Mouse (Mus musculus): ENCODE results near the gene Arsj.
A peak's percentile ranks its signal among the peaks of the same experiment; 100 is the strongest.

Gene Arsj

DNA sequence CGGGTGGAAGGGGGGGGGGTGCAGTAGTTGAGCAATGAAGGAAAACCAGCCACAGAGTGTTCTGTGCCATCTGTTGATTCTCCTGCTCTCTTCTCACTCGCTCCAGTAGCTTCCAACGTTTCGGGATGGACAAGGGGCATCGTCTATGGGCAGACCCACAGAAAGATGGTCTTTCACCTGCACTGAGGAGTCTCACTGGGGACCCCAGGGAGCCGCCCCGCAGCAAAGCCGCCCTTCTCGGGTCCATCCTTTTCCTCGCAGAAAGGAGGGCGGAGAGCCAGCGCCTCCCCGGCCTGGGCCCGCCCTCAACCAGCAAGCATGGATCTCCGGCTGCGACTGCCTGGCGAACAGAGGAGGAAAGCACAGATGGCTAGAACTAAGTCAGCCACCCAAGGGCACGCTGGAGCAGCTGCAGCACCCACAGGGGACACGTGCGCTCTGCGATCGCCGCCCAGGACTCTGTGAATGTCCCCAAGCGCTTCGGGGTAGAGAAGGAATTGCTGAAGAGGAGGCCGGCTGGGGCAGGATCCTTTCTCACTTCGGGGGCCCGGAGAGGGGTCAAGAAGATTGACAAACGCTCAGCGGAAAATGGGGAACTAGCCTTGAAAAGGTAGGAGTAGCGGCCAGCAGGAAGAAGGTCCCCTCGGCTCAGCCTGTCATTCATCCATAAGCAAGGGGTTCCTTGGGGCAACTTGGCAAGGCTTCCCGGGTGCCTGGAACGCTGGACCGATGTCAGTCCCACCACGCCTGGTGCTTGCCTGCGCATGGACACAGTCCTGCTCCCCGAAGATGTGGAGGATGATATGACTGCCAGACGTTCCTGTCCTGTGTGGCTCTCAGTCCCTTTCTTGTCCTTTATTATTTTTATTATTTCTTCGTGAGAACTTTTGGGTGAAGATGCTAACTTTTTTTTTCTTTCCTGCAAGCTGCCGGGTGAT is at the start of gene Arsj:
TSS of gene Arsj (plus strand) at position 117 of the 938 bp plus-strand sequence.
- DNase-seq, result peak; percentile 2

DNA sequence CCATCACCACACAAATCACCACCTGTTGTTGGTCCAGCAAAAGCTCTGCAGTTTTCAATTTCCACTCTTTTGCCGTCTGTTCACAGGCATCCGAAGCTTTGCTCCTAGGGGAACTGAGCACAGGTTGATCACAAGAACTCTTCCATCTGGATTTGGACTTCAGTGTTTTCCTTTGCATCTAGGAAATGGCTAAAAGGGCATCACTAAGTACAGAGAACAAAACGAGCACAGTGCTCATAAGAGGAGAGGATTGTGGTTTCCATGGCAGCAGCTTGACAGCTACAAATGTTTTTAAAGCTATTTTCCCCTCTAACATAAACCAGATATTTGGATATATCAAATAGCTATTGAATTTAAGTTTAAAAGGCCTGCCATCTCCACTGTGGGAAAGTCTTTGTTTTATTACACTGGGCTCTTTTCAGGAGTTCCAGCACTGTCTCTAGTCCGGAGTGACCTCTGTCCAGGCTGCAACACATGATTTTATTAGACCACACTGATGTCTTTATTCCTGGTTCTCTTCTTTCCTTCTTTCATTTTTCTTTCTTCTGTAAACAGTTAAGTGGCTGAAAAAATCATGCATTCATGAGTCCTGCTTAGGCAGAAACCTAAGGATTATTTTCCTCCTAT is 38.5 kb upstream of the Arsj start:
- DNase-seq, result no peak

- DNase-seq, result no peak
These were observed 37.4 kb upstream of the Arsj start for GRCm38 (mm10) chr3:126325891-126326627.

- no peak for DNase-seq
These were observed 36.7 kb upstream of the Arsj start for GRCm38 (mm10) chr3:126326628-126327325.

- no peak for DNase-seq
These were observed 28.2 kb upstream of the Arsj start for GRCm38 (mm10) chr3:126335329-126335728.

DNA sequence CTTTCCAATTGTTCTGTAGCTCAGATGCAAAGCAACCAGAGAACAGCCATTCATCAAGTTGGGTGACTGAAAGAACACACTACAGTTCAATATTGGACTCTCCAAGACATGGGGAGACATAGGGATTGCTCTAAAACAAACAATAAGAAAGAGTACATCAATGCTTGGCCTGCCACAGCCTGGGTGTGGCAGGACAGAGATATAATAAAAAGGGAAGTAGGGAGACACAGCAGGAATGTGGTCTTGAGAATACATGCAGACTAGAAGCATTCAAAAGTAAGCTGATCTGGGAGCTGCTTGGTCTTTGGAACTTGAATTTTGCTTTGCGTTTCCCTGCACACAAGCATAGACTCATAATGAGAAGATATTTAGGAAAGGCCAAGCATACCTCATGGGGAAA is 18.7 kb upstream of the Arsj start:
- no peak for DNase-seq

- no peak for DNase-seq
These were observed 3.7 kb upstream of the Arsj start for GRCm38 (mm10) chr3:126359760-126360159.

DNA sequence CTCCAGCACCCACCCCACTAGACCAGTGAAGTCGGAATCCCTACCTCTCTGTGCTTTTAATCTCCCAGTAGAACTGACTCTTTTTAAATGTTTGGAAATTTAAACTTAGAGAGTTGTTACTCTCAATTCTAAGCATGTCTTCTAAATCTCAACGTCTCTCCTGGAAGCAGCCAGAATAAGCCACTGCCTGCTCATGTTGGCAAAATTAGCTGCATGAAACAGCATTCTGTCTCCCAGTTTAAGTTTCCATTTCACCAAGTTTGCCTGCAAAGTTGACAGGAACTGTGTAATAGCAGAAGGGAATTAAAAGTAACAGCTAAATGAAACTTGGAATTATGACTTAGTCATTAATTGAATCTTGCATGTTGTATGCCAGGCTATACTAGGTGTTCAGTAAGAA is 1.1 kb upstream of the Arsj start:
- no peak for DNase-seq

DNA sequence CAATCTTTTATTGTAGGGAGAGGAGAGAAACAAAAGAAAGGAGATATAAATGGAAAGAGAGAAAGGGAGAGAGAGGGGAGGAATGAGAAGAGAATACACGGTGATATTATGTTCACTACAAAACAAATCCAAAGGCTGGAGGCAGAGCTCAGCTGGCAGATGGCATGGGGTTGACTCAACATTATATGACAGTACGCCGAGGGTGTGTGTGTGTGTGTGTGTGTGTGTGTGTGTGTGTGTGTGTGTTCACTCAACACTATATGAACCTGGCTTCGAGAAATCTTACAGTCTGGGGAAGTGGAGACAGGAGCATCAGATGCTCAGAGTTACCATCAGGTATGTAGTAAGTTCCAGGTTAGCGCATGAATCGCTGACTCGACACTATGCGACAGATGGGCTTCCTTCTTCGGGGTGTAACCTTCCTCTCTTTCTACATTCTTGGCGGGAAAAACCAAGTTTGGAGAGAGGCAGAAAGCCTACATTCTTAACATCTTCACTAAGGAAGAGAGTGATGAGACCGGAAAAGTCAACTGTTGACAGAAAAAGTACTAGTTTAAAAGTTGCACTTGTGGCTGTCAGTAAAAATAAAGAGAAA is 456 bp upstream of the Arsj start:
- no peak for DNase-seq

GRCm38 (mm10) chr3:126364555-126364954 is 1.1 kb downstream of the Arsj start:
- DNase-seq, result no peak

- no peak for DNase-seq
These were observed 7.1 kb downstream of the Arsj start for GRCm38 (mm10) chr3:126370571-126370970.

DNA sequence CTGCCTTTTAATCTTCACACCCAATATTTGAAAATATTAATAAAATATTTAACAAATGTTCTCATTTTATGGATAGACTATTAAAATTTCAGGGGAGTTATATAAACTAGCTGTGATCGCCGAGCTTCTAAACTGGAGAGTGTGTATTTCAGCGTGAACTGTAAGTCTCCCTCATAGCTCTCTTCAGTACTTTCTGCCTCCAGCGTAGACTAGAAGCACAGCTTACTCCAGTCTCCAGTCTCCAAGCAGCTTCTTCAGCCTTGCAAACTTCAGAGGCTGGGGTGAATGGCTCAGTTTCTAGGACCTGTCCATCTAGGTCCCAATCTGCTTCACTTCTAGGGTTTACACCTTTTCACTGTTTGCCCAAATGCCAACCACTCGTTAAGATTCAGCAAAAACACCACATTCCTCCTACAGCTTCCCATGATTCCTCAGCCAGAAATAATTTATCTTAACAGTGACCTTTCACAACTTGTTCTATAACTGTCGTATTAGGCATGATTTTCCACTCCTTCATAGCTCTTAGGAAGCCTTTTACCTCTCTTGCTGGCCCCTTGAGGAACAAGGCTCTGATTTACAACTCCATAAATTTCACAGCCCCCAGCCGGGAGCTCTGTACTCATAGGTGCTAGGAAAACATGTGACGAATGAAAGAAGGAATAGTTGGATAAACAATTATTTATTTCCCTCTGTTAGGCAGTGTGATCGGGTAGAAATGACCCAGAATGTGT is 9.5 kb downstream of the Arsj start:
- DNase-seq, result no peak

GRCm38 (mm10) chr3:126373721-126374120 is 10.2 kb downstream of the Arsj start:
- no peak for DNase-seq

GRCm38 (mm10) chr3:126379252-126379651 is 15.8 kb downstream of the Arsj start:
- DNase-seq, result no peak

GRCm38 (mm10) chr3:126379702-126380101 is 16.2 kb downstream of the Arsj start:
- DNase-seq, result no peak

DNA sequence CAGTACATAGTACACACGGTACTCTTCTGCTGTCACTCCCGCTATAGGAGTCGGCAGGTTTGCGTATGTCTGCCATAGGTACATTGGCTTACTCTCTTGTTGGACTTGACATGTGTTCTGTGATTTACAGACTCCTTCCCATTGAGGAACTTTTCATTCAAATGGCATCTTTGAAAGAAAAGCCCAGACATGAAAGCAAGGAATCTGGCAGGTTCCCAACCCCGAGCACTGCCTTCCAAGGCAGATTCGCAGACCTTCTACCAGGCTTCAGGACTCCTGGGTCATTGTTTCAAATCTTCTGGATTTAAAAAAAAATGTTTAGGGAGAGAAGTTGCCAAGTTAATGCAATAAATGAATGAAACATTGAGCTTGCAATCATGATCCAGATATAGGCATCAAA is 19.8 kb downstream of the Arsj start:
- no peak for DNase-seq

DNA sequence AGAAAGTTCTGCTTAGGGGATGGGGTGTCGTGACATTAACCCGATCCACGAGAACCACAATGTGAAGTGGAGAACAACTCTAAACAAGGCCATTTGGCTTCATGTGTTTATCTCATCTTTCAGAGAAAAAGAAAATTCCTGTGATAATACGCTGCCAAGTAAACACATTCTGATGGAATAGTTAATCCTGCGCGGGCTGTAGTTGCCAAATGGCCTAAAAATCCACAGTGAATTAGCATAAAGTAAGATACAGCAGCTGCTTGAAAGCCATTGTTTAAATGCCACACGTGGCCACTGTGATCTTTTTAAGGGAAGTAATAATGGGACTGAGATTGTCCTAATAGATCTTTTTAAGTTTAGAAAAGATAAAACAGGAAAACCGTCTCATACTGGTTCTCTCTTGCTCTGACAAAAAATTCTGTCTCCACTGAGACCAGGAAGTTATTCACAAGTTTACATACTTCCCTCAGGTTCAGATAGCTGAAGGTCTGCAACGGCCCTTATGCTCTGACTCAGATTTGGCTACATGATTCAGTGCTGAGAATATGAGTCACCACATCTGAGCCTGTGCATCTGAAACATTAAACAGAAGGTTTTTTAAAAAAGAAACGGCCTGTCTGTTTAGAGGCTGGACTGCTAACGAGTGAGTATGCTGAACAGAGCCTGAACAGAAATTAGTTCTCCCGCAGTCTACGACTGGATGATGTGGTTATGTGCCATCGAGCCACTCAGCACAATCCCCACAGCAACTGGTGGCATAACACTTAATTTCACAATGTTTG is 21.4 kb downstream of the Arsj start:
- no peak for DNase-seq

DNA sequence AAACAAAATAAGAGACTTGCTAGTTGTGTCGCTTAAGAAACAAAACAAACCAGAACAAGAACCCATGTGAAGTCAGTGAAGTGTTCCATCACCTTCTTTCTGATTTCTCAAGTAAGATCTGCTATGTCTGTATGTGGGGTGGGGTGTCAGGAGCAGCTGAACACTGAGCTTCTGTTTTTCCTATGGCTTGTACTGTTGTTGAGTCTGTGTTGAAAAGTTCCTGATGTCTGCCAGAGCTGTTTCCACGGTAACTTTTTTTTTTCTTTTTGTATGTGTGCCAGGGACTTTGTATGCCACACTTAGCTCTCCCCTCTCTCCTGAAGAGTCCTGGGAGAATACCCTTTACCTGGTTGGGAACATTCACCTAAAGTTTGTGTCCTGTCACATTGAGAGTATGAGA is 34.0 kb downstream of the Arsj start:
- no peak for DNase-seq

DNA sequence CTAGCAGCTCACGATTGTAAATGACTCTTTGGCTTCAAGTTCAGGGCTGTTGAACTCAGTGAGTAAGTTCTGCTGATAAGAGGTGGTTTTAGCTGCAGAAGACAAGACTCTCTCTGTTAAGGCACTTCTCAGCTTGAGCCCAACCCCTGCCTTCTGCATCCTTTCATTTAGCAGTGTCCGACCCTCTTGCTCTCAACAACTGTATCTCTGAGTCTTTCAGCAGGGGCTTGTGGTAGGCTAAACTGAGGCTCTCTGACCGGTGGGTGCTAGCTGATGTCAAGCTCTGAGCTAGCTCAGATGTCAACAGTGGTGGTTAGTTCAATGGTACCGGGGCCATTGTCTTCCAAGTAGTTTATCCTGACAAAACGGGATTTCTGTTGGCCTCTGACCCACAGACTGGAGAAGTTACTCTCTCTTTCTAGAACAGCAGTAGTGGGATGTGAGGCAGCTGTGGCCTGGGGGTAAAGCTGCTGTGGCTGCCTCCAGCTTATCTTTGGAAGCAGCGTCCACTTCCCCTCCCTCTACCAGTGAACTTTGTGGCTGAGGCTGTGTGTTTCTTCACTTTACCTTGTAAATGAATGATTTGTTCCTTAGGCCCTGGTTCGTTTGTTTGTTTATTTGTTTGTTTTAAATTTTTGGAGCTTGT is 34.6 kb downstream of the Arsj start:
- DNase-seq, result no peak

DNA sequence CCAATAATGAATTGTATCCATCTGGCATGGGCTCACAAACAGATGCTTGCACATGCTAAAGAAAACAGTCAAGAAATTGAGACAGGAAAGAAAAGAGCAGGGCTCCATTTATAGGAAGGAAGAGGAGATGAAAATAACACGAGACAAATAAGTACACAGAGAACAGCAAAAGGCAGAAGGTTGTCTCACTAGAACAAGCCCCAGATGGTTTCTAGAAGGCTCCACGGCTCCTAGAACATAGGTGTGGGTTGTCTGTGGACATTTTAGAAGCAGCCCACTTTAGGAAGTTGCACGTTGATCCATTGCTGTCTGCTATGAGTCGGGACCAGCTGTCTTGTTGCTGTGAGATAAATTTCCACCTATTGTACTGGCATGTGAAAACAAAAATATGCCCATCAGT is 37.2 kb downstream of the Arsj start:
- DNase-seq, result no peak

- peak; percentile 23 for DNase-seq
These were observed 39.4 kb downstream of the Arsj start for GRCm38 (mm10) chr3:126402836-126403235.

All from cerebellum, adult 9-11 months (tissue).